Comparison of ENCODE assay signal across 13 mouse cellular contexts in the genomic region with DNA sequence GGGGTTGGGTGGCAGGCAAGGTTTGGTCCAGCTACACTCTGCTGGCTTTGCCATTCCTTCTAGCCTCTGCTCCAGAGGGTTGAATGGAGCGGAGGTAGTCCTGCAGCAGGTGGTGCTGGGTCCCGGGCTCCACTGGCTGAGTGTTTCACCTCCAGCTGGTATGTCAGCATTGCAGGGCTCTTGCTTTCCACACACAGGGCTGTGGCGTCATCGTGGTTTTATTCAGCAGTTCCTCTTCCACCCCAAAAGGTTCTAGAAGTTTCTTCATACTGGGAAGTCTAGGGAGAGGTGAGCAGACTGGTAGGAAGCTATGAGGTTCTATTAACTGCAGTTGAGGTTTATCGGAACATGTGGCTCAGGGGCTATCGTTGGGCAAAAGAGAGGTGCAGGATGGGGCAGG. TPM values are rescaled to one million over a fixed set of nuclear protein-coding genes. Genes with fewer than 3 reads are reported as not detected.
"Had no signal": no experiment of that assay in that cellular context is flagged by ENCODE, and none has a peak within 500 bp of the region (broad histone marks: within the 10 kb centered on the region; RNA-seq: fewer than 3 reads in every experiment).

No protein-coding gene starts in this region.

- DNase-seq: kidney, adult 2 months; kidney, postnatal 14 days; lung, embryonic 14.5 days; lung, postnatal 4 days; right cerebral cortex, adult 18-20 months; right cerebral cortex, postnatal 25 days; thymus, postnatal 4 days had no signal

- H3K9ac ChIP-seq: kidney, embryonic 15.5 days; limb, embryonic 15.5 days; liver, embryonic 14.5 days; lung, embryonic 14.5 days; midbrain, embryonic 12.5 days had no signal

- H3K4me3 ChIP-seq: kidney, embryonic 15.5 days; limb, embryonic 15.5 days; midbrain, embryonic 12.5 days had no signal

- H3K36me3 ChIP-seq: kidney, embryonic 15.5 days; limb, embryonic 15.5 days; midbrain, embryonic 12.5 days had no signal

- H3K27me3 ChIP-seq: kidney, embryonic 15.5 days; limb, embryonic 15.5 days; midbrain, embryonic 12.5 days had no signal

- H3K4me2 ChIP-seq: kidney, embryonic 15.5 days; limb, embryonic 15.5 days; lung, embryonic 14.5 days; midbrain, embryonic 12.5 days had no signal

- H3K9me3 ChIP-seq: kidney, embryonic 15.5 days; limb, embryonic 15.5 days; midbrain, embryonic 12.5 days had no signal

- H3K27ac ChIP-seq: kidney, embryonic 15.5 days; limb, embryonic 15.5 days; liver, embryonic 14.5 days; midbrain, embryonic 12.5 days; stomach, postnatal 0 days had no signal

RNA-seq across cellular contexts. Expression of gene Fgd5, which starts 34.4 kb away (rescaled TPM):
- total RNA-seq: megakaryocyte-erythroid progenitor cell, adult 5-6 weeks had no signal
